Mouse (Mus musculus): Measurements from ENCODE around the gene Gan.

The Gan gene

DNA sequence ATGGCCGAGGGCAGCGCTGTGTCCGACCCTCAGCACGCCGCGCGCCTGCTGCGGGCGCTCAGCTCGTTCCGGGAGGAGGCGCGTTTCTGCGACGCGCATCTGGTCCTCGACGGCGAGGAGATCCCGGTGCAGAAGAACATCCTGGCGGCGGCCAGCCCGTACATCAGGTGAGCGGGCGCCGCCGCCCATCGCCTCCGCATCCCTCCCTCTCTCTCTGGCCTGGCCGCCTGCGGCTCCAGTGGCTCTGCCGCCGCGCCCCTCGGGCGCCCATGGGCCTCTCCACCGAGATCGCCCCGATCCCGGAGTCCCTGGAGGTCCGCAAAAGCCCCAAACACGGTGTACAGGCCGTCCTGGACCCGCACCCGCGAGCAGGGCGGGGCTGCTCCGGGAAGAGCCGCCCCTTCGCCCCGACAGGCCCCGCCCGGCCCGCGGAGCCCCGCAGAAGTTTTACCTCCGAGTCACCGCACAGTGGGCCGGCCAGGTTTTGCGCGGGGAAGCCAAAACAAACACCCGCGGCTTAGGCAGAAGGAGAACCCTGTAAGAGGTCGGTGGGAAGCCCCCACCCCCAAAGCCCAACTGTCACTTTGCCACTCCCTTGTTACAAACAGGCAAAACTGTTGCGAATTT lies at the start of gene Gan:
Gene Gan (plus strand): TSS at position 1 of the 627 bp plus-strand sequence.
- no peak for DNase-seq (ENCODE audit: low read depth, low spot score)

DNA sequence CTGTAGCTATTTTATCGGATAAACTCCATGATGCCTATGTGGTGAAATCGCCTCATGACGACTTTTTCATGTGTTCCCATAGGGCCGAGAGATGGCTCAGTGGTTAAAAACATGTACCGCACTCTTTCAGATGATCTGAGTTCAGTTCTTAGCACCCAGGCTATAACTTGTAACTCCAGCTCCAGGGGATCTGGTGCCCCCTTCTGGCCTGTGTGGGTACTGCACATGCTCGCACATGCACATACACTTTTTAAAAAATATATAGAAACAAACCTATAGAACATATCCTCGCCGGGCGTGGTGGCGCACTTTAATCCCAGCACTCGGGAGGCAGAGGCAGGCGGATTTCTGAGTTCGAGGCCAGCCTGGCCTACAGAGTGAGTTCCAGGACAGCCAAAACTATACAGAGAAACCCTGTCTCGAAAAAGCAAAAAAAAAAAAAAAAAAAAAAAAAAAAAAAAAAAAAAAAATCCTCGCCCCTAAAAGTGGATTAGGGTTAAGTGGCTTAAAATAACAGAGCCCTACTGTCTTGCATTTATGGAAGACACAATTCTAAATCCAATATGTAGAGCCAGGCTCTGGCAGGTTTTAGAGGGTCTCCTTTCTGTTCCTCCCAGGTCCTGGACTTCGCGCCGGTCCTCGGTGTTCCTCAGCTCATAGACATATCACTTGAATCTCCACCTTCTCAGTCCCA lies 48.8 kb upstream of the Gan start:
- DNase-seq (ENCODE audit: low read depth, low spot score): no peak

DNA sequence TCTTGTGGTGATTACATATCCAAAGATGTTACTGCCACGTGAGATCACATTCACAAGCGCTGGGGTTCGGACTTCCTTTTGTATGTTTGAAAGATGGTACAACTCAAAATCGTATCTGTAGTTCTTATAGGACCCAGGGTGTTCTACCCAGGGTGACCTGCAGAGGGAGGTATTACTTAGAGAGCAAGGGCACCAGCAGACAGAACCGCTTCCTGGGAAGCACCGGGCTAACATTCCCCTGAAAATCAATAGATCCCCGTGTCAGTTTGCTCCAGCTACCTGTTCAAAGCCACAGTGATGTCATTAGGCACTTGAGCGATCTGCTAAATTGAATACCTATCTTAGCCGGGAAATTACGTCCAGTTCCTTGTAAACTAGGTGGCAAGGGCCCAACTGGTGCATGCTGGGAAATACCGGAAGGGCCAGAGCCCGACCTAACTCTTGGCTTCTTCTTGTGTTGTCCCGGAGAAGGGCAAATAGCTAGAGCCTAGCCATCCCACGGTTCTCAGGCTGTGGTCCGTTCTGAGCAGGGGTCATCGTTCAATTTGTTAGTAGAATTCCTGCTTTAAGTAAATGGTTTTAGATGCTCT lies 48.0 kb upstream of the Gan start:
- DNase-seq (ENCODE audit: low read depth, low spot score): peak; percentile 43

DNA sequence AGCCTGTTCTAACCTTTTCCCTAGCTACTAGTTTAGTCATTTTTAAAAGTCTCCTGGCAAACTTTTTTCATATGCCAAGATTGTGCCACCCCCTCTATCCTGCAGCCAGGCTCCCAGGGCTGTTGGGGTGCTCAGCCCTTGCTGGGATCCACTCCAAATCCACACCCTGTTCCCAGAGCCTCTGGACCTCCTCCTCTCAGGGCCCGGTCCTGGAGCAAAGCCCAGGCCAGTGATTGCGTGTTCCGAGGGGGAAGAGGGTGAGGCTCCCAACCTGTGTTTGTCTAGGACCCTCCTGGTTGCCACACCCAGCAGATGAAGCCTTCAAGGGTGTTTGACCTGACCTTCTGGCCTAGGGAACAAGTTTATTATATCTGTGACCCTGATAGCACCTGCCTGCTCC lies 46.3 kb upstream of the Gan start:
- DNase-seq (ENCODE audit: low read depth, low spot score): no peak

DNA sequence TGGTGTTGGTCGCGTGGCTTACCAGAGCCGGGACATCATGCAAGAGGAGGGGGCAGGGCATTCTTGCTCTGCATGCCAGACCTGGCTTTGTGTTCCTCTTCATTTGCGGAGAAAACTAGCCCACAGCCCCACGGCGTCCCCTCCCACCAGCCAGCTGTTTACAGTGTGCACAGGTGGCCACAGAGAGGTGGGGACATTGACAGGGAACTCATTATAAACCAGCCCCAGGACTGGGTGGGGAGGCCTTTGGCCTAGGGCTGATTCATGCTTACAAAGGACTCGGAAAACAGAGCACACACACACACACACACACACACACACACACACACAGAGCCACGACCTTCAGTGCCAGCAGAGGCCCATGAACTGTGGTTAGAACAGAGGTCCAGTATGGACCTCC lies 45.7 kb upstream of the Gan start:
- no peak for DNase-seq (ENCODE audit: low read depth, low spot score)

DNA sequence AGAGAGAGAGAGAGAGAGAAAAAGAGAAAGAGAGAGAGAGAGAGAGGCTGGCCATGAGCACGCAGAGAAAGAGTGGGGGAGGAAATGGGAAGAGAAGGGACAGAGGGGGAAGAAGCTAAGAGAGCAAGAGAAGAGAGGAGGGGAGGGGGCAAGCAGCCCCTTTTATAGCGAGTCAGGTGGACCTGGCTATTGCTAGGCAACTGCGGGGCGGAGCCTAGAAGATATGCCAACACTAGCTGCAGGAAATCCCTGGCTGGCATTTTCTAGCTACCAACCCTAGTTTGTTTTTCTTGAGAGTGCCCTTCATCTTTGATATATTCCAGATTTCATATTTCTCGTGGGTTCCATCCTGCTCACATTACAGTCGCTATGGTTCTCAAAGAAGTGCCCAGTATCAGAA lies 42.8 kb upstream of the Gan start:
- DNase-seq (ENCODE audit: low read depth, low spot score): no peak

DNA sequence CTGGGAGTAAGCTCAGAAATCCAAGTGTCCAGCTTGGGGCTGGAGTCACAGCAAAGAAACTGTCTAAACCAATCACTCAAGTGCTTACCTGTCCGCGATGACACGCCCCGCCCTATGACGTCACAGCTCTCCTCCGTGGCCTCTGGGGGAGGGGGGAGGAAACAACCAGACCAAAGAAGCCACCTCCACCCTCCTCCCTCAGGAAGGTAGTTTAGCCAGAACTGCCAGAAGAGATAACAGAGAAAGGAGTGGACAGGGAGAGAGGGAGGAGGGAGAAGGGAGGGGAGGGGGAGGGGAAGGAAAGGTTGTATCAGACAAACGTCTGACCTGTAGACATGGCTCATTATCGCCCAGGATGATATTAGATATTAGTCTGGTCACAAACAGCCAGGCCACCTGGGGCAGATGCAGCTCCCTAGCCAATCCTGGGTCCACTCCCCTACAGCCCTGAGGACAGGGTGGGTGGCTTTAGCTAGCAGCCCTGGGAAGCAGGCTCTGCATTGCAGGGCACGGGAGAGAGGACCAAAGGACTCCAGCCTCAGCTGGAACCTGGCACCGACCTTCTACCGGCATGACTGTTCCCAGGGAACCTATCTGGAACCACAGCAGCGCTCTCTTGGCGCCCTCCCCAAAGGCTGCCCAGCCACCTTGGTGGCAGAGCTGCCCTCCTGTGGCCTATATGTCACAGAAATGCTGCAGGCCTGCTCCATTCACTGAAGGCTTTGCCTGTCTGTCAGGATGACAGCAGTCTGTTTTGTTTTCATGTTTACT lies 42.1 kb upstream of the Gan start:
- no peak for DNase-seq (ENCODE audit: low read depth, low spot score)

DNA sequence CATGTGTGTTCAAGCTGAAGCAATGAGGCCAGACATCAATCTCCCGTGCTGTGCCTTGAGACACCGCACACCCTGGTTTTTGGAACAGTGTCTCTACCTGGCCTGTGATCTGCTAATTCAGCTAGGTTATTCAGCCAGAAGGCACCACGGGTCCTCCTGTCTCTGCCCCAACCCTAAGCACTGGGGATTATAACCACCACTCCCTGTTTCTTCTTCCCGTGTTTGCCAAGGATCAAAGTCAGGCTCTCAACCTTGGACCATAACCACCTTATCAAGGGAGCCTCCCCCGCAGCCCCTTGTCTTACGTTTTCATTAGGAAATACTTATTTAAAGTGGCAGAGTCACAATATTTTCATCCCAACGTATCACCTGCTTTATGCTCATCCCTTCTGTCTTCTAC lies 41.4 kb upstream of the Gan start:
- no peak for DNase-seq (ENCODE audit: low read depth, low spot score)

DNA sequence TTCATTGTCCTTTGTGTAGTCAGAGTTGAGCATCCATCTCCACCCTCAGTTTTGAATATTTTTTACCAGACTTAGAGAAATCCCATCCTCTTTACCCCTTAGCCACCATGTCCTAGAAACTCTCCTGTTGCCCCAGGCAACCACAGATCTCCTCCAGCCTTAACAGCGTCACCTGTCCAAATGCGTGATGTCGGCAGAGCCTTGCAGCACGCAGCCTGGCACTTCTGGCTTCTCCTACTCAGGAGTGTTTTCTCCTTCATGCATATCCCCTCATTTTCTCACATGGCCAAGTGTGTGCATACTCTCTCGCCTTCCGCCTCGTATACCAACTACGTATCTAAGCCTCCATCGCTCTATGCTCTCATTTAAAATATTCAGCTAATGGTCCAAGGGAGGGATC lies 39.5 kb upstream of the Gan start:
- no peak for DNase-seq (ENCODE audit: low read depth, low spot score)

DNA sequence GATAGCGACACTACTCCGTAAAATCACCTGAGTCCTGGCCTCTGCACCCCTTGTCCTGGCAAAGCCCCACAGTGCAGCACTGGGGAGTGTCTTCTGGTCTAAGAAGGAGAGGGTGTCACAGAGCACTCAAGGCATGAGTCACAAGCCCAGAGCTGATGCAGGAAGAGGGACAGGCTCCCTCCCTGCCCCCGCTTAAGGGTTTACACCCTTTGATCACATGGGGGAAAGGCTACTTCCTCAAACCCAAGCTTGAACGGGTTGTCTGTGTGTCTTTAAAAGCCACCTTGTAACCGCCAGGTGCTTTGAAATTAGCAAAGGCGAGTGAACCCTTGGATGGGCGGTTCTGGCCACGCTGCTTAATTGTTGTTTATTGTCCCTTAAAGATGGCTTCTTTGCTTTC lies 36.7 kb upstream of the Gan start:
- no peak for DNase-seq (ENCODE audit: low read depth, low spot score)

DNA sequence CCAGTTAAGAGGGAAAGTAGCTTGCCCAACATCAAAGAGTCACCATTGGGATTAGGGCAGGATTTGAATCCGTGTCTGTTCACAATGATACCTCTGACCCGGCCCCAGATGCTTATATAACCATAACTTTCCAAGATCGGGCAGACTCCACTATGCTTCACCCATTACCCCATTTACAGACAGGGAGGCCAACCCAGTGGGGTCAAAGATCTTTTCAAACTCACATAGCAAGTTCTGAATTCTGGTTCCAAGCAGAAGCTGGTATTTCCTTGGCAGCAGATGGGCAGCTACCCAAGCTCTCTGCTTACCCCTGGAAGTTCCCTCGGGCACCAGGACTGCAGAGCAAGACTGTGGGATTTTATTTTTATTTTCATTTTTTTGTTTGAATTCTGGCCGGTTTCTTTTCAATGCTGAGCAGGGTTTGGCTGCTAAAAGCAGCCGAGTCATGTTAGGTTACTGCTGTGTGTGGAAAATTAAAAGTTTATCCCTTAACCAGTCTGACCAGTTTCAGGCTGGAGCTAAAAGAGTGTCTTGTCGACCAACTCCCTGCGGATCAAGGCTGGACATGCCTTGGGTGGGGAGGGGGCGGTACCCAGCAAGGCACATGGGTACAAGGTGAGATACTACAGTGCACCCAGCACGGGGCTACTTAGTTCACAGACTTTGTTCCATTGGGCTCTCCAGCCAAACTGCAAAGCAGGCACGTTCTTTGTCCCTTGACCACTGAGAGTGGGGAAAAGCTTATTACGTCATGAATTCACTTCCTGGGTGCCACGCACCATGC lies 33.9 kb upstream of the Gan start:
- DNase-seq (ENCODE audit: low read depth, low spot score): no peak

DNA sequence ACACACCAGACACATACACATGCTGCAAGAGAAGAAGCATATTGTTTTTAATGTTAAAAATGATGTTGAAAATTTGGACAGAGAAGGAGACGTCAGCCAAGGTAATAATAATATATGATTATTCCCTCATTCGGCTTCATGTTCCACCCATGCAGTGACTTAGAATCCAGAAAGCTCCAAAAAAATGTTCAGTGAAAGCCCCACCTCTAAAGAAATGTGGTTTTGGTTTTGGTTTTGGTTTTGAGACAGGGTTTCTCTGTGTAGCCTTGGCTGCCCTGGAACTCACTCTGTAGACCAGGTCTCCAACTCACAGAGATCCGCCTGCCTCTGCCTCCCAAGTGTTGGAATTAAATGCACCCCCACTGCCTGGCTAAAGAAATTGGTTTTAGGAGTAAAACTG lies 32.1 kb upstream of the Gan start:
- DNase-seq (ENCODE audit: low read depth, low spot score): no peak

DNA sequence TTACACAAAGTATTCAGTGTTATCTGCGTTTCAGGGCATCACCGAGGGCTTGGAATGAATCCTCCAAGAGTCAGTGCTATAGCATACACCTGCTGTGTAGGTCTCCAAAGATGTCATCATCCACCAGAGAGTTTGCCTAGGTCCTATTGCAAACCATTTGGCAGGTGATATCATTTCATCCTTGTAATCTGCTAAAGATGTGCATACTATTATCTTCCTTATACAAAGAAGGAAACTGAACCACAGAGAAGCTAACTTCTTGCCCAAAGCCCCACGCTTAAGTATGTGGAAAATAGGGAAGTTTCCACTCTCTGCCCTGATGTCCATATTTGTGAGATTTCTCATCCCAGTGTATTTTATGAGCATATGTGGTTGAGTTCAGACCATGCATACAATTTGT lies 31.5 kb upstream of the Gan start:
- DNase-seq (ENCODE audit: low read depth, low spot score): no peak

DNA sequence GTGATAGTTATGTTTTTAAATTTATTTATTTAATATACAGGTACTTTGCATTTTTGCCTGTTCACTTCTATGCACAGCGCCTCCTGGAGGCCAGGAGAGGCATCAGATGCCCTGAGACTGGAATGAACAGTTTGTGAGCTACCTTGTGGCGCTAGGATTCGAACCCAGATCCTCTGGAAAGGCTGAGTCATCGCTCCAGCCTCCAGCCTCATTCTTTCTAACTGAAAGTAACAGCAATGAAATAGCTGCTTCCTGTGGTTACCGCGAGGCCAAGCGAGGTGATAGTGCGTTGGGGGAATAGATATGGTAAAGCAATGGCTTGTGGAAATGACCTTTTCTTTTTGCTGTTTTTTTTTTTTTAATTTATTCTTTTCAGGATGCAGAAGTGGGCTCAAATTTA lies 30.9 kb upstream of the Gan start:
- no peak for DNase-seq (ENCODE audit: low read depth, low spot score)

DNA sequence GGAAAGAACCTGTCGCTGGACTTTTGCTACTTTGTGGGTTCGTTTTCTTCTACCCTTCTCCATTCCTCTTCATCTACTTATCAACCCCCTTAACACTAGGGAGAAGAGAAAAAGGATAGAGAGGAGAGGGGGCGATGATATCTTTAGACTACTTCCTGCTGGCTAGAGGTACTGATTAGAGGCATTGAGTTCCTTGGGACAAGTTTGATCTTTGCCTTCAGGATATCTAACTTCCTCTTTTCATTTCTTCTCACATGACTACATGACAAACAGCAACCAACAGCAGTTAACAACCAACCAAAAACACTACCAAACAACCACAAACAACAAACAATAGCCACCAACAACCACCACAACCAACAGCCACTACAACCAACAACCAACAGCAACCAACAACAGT lies 24.2 kb upstream of the Gan start:
- no peak for DNase-seq (ENCODE audit: low read depth, low spot score)

DNA sequence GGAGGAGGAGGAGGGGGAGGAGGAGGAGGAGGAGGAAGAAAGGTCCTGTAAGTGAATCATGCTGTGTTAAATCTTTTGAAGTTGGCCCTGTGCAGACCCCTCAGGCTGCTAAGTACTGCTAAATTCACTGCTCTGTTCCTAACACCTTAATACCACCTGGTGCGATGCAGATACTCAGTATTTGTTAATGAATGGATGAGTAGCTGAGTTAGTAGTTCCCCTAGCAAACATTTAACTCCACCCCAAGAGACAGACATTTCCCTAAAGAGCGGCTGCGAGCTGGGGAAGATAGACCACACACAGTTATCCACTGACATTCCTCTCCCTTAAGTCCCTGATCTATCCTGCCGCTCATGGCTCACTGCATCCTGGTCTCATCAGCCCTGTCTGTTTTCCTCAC lies 21.6 kb upstream of the Gan start:
- no peak for DNase-seq (ENCODE audit: low read depth, low spot score)

DNA sequence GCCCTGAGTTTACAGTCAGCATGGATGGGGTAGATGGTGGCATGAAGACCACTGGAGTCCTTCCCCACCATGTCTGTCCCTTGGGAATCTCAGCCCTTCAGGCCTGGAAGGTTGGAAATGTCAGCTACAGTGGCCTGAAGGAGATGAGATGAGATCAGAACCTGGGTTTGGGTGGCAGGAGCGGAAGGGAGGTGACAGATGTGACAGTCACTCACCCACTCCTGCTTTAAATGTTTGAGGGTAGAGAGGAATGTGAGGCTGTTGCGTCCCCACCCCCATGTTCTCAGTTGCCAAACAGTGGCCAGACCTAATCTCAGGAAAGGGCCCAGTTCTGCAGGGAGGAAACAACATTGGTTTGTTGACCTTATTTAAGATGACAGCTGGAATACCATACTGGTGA lies 21.2 kb upstream of the Gan start:
- DNase-seq (ENCODE audit: low read depth, low spot score): no peak

DNA sequence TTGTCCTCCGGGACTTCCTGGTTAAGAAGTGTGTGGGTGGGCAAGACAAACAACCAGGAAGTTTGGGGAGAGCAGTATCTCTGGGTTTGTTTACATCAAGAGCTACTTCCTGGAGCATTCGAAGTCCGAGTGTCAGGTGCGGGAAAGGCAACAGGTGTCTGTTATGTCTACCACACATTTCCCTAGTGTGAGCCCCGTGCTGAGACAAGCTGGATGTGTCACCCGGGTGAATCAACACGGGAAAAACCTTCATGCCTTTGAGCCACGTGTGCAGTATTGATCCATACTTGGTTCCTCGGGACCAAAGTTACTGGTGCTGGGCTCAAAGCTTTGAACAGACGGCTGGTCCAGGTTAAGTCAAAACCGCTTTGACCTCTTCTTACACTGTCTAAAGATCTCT lies 20.6 kb upstream of the Gan start:
- no peak for DNase-seq (ENCODE audit: low read depth, low spot score)

DNA sequence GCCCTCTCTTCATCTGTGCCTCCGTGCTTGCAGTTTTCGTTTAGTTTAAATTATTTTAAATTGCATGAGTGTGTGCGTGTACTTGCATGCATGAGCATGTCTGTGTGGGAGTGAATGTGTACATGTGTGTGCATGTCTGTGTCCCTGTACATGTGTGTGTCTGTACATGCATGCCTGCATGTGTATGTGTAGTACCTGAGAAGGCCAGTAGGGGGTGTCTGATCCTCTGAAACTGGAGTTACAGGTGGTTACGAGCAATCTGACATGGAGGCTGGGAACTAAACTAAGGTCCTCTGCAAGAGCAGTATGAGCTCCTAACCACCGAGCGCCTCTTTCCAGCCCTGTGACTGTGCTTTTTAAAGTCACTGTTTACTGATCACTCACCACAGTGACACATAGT lies 9.4 kb upstream of the Gan start:
- DNase-seq (ENCODE audit: low read depth, low spot score): no peak

DNA sequence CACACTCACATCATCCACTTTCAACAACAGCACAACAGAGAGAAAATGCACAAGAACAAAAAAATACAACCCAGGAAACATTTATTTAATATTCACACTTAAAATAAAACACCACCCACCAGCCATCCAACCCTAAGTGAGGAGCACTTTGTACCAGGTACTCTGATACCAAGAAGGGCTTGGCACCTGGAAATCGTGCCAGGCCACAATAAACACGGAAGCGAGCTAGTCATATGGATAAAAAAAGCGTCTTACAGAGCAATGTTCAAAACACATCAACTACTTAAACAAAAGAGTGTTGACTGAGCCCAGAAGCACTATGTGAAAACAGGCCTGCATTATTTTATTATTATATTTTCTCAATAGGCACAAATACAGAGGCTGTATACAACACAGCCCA lies 1.8 kb upstream of the Gan start:
- DNase-seq (ENCODE audit: low read depth, low spot score): no peak

DNA sequence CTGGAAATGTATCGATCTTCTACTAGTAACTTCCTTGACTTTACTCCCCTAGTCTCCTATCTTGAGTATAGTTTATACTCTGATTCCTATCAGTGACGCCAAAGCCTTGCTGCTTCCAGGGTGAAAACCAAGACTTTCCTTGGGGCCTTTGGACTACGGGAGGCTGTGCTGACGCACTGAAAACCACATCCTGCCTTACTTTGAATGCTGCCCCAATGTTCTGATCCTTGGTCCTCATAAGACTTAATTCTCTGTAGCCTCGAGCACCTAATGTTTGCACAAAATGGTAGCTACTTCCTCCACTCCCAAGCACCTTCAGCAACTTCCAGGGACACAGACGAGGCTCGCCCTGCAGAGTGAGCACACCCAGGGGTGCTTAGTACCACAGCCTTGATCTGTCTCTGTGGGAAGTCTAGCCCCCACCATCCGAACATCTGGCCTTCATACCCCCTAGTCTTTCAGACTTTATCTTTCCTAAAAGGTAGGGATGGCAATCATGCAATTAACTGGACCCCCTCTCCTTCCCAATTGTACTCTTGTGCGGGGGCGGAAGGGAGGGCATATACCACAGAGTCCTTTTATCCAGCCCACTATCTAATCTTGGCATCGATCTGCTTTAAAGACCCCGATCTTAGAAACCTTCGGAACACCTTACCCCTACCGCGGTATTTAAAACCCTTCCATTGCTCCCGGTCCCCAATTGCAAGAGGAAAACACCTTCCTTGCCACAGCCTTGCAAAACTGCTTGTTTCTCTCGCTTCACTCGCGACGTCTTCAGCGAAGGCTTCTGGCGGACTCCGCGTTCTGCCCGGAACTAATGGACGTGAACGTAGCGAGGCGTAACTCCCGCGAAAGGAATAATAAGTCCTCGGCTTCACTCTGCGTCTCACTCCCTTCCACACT lies 818 bp upstream of the Gan start:
- DNase-seq (ENCODE audit: low read depth, low spot score): no peak
